Mouse (Mus musculus) spleen, adult 2 months (tissue): ENCODE results near the gene Spata21. TPM values are rescaled to one million over a fixed set of nuclear protein-coding genes. Genes with fewer than 3 reads are reported as not detected.
A peak's percentile ranks its signal among the peaks of the same experiment; 100 is the strongest.

ENCODE experiments used
- DNase-seq, 2 experiments: peaks; one replicate each; pipeline versions ENCODE4 v3.0.0 to v3.0.0-alpha.2; 2012 to 2021; ENCODE audit warnings: low spot score in 2 of 2, low read depth in 1 of 2
- H3K27ac ChIP-seq: fragments of 200-500 bp; 2 replicates; pipeline ENCODE4 v1.5.1; 2012; ENCODE audit warnings: low read length, inconsistent platforms; ENCODE audit not compliant: insufficient read depth
- H3K27me3 ChIP-seq: fragments of 200-500 bp; 2 replicates; pipeline ENCODE4 v1.6.1; 2012; ENCODE audit warnings: mild to moderate bottlenecking, moderate library complexity, low read length, inconsistent platforms; ENCODE audit not compliant: control insufficient read depth, insufficient read depth
- H3K36me3 ChIP-seq: fragments of 200-500 bp; 2 replicates; pipeline ENCODE4 v1.6.1; 2012; ENCODE audit warnings: mild to moderate bottlenecking, low read length, inconsistent platforms; ENCODE audit not compliant: control insufficient read depth, insufficient read depth
- H3K4me1 ChIP-seq: fragments of 200-500 bp; 2 replicates; pipeline ENCODE4 v1.6.1; 2011; ENCODE audit warnings: inconsistent platforms; ENCODE audit not compliant: control insufficient read depth, insufficient read depth, insufficient read length
- H3K4me3 ChIP-seq: fragments of 200-500 bp; 2 replicates; pipeline ENCODE4 v1.5.1; 2011; ENCODE audit warnings: mild to moderate bottlenecking, inconsistent platforms; ENCODE audit not compliant: insufficient read depth, insufficient read length; ENCODE audit errors: extremely low read depth
- CTCF ChIP-seq: fragments of 200-500 bp; IDR thresholded peaks from 2 replicates; pipeline ENCODE4 v1.5.1; 2011; ENCODE audit warnings: mild to moderate bottlenecking, inconsistent platforms; ENCODE audit not compliant: insufficient read depth, insufficient read length, insufficient replicate concordance; ENCODE audit errors: extremely low read depth
- POLR2A ChIP-seq: fragments of 200-500 bp; IDR thresholded peaks from 2 replicates; pipeline ENCODE4 v1.6.1; 2011; ENCODE audit warnings: low read depth, low read length, inconsistent platforms
- WGBS: fragments of 180-500 bp; shearing (Covaris S2); methylation state at CpG from one replicate; pipeline ENCODE4 v1.1.7; 2018; 5-methylcytosine and 5-hydroxymethylcytosine counted together
- polyA plus RNA-seq: library from polyadenylated mRNA; depleted of rRNA; stranded (reverse); fragments of >200 nt; gene quantifications from 2 replicates; pipeline ENCODE4 v1.2.3, GENCODE M21; 2012

Gene Spata21
- polyA plus RNA-seq, 1 experiment = not detected

DNA sequence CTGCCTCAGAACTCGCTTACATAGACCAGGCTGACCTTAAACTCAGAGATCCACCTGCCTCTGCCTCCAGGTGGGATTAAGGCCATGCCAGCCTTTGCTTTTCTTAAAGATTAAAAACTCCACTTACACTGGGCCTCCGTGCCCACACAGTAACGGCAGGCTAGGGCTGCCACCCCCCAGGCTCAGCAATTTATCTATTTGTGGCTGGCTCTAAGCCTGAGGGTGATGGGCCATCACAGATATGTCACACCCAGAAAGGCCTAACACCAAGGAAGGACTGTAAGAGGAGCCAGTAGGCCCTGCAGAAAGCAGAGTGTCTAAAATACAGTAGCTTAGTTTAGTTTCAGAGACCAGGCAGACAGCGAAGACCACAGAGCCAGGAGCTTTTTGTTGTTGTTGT lies 14.0 kb upstream of the Spata21 start:
- Histone ChIP-seq H3K4me1 (peaks cover 4% of the 10 kb centered on the region; the same call in 1 of the 2 replicates), H3K4me3 (no peak overlapping the region), H3K27ac (no peak overlapping the region), H3K36me3 (peaks cover 41% of the 10 kb centered on the region), H3K27me3 (no peaks in the 10 kb centered on the region)
- WGBS = 82% methylated on average over 4 of the region's 4 CpGs
- TF ChIP-seq POLR2A (no peak), CTCF (no peak)
- no peak for DNase-seq

DNA sequence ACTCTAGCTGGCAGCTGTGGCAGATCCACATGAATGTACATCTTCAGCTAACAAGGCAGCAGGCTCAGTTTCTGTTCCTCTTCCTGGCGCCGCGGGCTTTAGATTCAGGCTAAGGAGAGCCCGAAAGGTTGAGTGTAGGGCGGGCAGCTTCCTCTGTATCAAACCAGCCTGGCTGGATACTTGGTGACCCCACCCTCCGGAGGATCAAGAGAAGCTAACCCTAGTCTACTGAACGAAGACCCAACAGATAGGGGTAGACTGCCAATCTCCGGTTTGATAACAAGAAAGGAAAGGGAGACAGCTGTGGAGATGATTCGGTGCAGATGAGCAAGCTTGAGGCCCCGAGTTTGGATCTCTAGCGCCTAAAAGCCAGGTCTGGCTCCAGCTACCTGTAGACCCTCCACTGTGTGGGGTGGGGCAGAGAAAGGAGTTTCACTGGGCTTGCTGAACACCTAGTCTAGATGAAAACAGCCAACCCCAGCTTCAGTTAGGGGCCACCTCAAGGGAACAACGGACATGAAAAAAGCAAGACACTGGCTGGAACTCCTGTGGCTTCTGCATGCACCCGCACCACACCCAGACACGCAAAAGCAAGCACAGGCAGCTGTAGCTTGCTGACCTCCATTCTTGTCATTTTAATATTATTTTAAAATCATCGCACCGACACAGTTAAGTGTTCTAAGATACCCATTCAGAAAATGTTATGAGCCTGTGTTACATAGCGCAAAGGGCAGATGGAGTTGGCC lies 11.2 kb upstream of the Spata21 start:
- peak; percentile 53 to 78 for DNase-seq
- Histone ChIP-seq H3K4me1 (peaks cover 4% of the 10 kb centered on the region; the same call in 1 of the 2 replicates), H3K27me3 (no peaks in the 10 kb centered on the region), H3K36me3 (peaks cover 18% of the 10 kb centered on the region), H3K27ac (peak overlapping the region; percentile 80), H3K4me3 (peak overlapping the region; percentile 93)
- 9% methylated on average over 17 of the region's 17 CpGs for WGBS
- TF ChIP-seq CTCF (no peak), POLR2A (no peak)

DNA sequence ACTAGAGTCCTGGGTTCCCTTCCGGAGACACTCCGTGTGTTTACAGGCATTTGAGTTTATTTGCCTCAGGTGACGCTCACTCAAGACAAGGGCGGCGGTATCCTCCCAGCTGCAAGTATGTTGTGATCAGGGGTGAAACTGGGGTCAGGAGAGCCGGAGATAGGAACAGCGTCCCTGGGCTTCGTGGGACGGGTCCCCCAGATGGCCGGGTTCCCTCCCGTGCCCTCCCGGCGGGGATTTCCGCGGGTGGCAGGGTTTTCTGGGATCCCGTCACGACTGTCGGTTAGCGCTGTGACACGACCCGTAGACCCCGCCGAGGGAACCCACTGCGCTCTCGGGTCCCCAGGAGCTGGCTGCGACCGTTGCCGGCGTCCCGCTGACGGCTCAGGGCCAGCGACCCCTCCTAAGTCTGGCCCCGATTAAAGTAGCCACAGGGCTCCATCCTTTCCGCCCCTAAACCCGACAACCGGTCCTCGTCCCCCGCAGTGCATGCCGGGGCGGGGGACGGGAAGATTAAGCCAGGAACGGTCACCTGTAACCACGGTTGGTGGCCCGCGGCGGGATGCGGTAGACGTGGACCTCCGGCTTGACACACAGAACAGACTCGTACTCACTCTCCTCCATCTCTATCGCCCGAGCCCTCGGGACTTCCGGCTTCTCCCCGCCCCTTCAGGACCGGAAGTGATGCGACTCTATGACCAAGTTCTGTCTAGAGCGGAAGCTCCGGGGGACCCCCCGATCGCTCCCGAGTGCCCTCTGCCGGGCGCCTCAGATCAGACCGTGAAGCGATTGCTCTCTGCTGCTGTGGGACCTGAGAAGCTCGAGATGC lies 10.2 kb upstream of the Spata21 start, which contains the start of gene Necap2:
Necap2 (minus strand) TSS at position 677 of the 829 bp plus-strand sequence.
- Histone ChIP-seq H3K4me3 (peak within 1 kb of the TSS; percentile 93), H3K4me1 (peaks cover 4% of the 10 kb centered on the region; the same call in 1 of the 2 replicates), H3K27ac (peak within 1 kb of the TSS; percentile 80), H3K27me3 (no peaks in the 10 kb centered on the region), H3K36me3 (peaks cover 10% of the 10 kb centered on the region)
- WGBS = under 1% methylated on average over 67 of the region's 67 CpGs
- peak; percentile 90 to 94 for DNase-seq
- TF ChIP-seq CTCF = peak; percentile 90
- TF ChIP-seq POLR2A = peak; percentile 87

DNA sequence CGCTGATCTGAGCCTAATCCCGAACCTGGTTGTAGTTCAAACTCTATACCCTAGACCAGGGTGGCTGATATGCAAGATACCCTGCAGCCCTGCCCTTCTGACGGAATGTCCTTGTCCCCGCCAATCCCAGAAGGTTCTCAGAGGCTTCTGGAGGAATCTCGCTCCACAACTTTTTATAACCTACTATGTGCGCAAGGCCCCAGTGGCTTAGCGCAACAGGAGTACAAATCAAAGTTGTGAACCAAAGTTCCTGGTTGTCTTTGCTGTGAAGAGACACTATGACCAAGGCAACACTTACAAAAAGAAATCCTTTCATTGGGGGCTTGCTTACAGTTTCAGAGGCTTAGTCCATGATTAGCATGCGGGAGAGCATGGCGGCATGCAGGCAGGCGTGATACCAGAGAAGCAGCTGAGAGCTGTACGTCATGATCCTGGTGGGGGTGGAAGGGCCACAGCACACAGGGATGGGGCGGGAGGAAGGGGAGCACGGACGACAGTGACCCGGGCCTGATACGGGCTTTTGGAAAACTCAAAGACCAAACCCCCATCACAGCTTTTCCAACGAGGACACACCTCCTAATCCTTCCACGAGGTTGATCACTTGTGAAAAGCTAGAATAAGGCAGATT lies 9.5 kb upstream of the Spata21 start:
- H3K36me3 ChIP-seq = peaks cover 3% of the 10 kb centered on the region; the same call in 1 of the 2 replicates
- DNase-seq = no peak
- H3K27me3 ChIP-seq = no peaks in the 10 kb centered on the region
- TF ChIP-seq CTCF (no peak), POLR2A (no peak)
- no peak overlapping the region for H3K27ac ChIP-seq
- 75% methylated on average over 18 of the region's 18 CpGs for WGBS
- peaks cover 4% of the 10 kb centered on the region; the same call in 1 of the 2 replicates for H3K4me1 ChIP-seq
- H3K4me3 ChIP-seq = no peak overlapping the region

DNA sequence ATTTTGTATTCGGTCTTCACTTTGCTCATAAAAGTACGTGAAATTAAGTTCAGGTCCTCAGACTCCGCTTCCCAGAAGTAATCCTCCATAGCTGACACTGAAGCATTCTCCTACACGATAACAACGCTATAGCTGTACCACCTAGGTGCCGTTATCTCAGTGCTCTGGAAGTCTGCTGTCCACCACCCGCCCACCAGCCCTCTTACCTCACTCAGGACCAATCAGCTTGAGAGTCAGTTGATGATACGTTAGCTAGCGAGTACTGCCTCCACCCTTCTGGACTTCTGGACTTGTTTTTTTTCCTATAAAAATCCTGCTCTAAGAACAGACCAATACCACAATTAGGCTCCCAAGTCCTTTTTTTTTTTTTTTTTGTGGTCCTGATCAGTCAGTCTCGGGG lies 1.3 kb upstream of the Spata21 start:
- no peak overlapping the region for H3K4me3 ChIP-seq
- H3K27ac ChIP-seq = no peak overlapping the region
- no peaks in the 10 kb centered on the region for H3K36me3 ChIP-seq
- H3K27me3 ChIP-seq = no peaks in the 10 kb centered on the region
- H3K4me1 ChIP-seq = no peaks in the 10 kb centered on the region
- WGBS = 88% methylated on average over 10 of the region's 10 CpGs
- DNase-seq = no peak
- no peak for TF ChIP-seq POLR2A
- no peak for TF ChIP-seq CTCF

DNA sequence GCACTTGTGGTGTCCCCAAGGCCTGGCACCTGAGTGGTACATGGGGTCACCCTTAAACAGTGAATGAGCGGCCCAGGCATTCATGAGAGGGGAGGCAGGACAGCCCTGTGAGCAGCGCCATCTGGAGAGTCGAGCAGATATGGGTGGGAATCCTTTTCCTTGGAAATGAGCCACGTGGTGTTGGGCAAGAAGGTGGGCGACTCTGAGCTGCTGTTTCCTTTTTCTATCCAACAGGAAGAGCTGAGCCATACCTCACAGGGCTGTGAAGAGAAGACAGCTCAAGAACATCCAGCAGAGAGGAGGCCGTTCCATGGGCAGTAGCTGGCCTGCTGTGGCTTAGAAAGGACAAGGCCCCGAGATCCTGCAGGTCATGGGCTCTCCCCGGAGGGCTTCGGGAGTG lies 581 bp downstream of the Spata21 start:
- no peak for TF ChIP-seq CTCF
- TF ChIP-seq POLR2A = no peak
- Histone ChIP-seq H3K4me3 (no peak overlapping the region), H3K27me3 (no peaks in the 10 kb centered on the region), H3K27ac (no peak overlapping the region), H3K4me1 (no peaks in the 10 kb centered on the region), H3K36me3 (no peaks in the 10 kb centered on the region)
- DNase-seq = no peak
- 72% methylated on average over 9 of the region's 9 CpGs for WGBS
